Mouse (Mus musculus) forebrain, embryonic 14.5 days (tissue): ENCODE data around the gene Kif21b. TPM values are rescaled to one million over a fixed set of nuclear protein-coding genes. Genes with fewer than 3 reads are reported as not detected.
A peak's percentile ranks its signal among the peaks of the same experiment; 100 is the strongest.

Experiments
- ATAC-seq: fragments of 200-750 bp; cut with Nextera tagmentation; 2 replicates; pipeline ENCODE4 v1.8.0; 2017; ENCODE audit warnings: mild to moderate bottlenecking, moderate library complexity
- DNase-seq: peaks from one replicate; pipeline ENCODE4 v3.0.0-alpha.2; 2015; ENCODE audit warnings: low spot score
- H3K27ac ChIP-seq: fragments of 300-500 bp; sonication (generic); 2 replicates; pipeline ENCODE4 v1.5.1; 2014; ENCODE audit warnings: low read depth, mild to moderate bottlenecking, control low read depth, low read length, moderate library complexity
- H3K27me3 ChIP-seq: fragments of 300-500 bp; sonication (generic); replicated peaks from 2 replicates; pipeline ENCODE4 v1.6.1; 2014; ENCODE audit warnings: low read length, control low read depth, mixed read lengths; ENCODE audit not compliant: control insufficient read depth, insufficient read depth
- H3K36me3 ChIP-seq: fragments of 300-500 bp; sonication (generic); 2 replicates; pipeline ENCODE4 v1.6.1; 2014; ENCODE audit warnings: low read length, control low read depth; ENCODE audit not compliant: control insufficient read depth, insufficient read depth
- H3K4me1 ChIP-seq: fragments of 300-500 bp; sonication (generic); 2 replicates; pipeline ENCODE4 v1.6.1; 2014; ENCODE audit warnings: antibody characterized with exemption, low read length, control low read depth; ENCODE audit not compliant: control insufficient read depth, insufficient read depth
- H3K4me2 ChIP-seq: fragments of 300-500 bp; sonication (generic); 2 replicates; pipeline ENCODE4 v1.6.1; 2014; ENCODE audit warnings: mild to moderate bottlenecking, control low read depth, low read length
- H3K4me3 ChIP-seq: fragments of 300-500 bp; sonication (generic); 2 replicates; pipeline ENCODE4 v1.5.1; 2014; ENCODE audit warnings: low read depth, low read length, control low read depth
- H3K9ac ChIP-seq: fragments of 300-500 bp; sonication (generic); 2 replicates; pipeline ENCODE4 v1.6.1; 2014; ENCODE audit warnings: mild to moderate bottlenecking, low read length, control low read depth, moderate library complexity
- H3K9me3 ChIP-seq: fragments of 300-500 bp; sonication (generic); replicated peaks from 2 replicates; pipeline ENCODE4 v1.6.1; 2016; ENCODE audit warnings: low read length, control low read depth, mixed read lengths; ENCODE audit not compliant: control insufficient read depth
- WGBS: fragments of 180-500 bp; shearing (Covaris S2); extraction: QIAGEN DNeasy Blood & Tissue Kit; methylation state at CpG from one replicate; pipeline ENCODE4 v1.1.7; 2014; 5-methylcytosine and 5-hydroxymethylcytosine counted together
- polyA plus RNA-seq: library from polyadenylated mRNA; unstranded; fragments of >200 nt; fragmentation: Nextera tagmentation; extraction: Ambion mirVana; gene quantifications from 2 replicates; pipeline ENCODE4 v1.2.1, GENCODE M21; 2014

Gene Kif21b
- polyA plus RNA-seq, result 52.4 and 61.5 TPM in 2 replicates

DNA sequence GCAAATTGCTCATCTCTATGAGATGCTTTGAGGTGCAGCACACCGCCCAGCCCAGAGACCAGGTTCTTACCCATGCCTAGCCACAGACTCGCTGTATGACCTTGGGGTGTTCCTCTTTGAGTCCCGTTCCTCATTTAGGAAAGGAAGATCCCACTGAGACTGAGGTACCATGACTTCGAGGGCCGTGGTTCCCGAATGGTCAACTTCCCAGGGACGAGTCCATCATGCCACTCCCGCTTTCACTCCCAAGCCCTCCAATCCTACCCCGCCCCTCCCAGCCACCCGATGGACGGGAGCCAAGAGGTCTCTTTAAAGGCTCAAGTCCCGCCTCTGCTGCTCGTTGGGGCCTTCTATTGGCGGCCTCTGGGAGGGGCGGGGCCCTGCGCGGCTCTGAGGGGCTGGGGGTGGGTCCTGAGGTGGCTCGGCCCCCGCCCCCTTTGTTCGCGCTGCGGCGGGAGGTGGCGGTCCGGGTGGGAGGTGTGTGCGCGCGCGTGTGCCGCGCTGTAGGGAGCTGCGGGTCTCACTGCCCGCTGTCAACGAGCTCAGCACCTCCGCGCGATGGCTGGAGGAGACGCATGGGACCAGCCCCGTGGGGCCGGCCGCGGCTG, at the start of gene Kif21b:
Gene Kif21b (plus strand): TSS at position 439 of the 608 bp plus-strand sequence.
- DNase-seq (peak; percentile 98), ATAC-seq (peak; percentile 91)
- Histone ChIP-seq H3K9ac (peak within 1 kb of the TSS; percentile 98), H3K4me3 (peak within 1 kb of the TSS; percentile 96), H3K27me3 (no peaks in the 10 kb centered on the region), H3K4me1 (peaks cover 32% of the 10 kb centered on the region), H3K9me3 (no peaks in the 10 kb centered on the region), H3K36me3 (no peaks in the 10 kb centered on the region), H3K27ac (peak within 1 kb of the TSS; percentile 92), H3K4me2 (peak within 1 kb of the TSS; percentile 73)
- WGBS, result 1% methylated on average over 39 of the region's 42 CpGs

DNA sequence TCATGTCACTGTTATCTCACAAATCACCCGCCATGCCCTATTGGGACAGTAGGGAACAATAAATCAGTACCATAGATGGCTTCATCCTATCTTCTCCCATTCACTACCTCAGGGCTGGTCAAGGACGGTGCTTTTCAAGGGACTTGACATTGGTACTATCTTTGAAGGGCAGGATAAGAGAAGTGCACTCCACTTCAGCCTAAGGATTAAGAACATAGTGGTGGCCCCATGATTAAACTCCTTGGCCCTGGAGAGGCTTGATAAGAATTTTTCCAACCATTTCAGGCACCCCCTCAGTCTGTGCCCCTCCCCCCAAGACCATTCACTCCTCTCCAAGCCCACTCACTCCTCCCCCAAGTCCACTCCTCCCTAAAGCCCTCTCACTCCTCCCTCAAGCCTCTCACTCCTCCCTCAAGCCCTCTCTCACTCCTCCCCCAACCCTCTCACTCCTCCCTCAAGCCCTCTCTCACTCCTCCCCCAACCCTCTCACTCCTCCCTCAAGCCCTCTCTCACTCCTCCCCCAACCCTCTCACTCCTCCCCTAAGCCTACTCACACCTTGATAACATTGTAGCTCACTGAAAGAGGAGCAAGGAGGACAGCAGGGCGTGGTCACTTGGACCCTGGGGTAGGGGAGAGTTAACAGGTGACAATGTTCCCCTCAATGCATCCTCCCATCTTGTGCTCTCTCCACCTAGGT, 45.1 kb upstream of the Kif21b start:
- H3K4me2 ChIP-seq, result no peak overlapping the region
- no peaks in the 10 kb centered on the region for H3K27me3 ChIP-seq
- H3K36me3 ChIP-seq, result no peaks in the 10 kb centered on the region
- no peak overlapping the region for H3K27ac ChIP-seq
- H3K4me1 ChIP-seq, result no peaks in the 10 kb centered on the region
- no peak overlapping the region for H3K9ac ChIP-seq
- no peak overlapping the region for H3K4me3 ChIP-seq
- no peaks in the 10 kb centered on the region for H3K9me3 ChIP-seq
- ATAC-seq, result no peak
- no peak for DNase-seq
- 88% methylated on average over 3 of the region's 3 CpGs for WGBS

DNA sequence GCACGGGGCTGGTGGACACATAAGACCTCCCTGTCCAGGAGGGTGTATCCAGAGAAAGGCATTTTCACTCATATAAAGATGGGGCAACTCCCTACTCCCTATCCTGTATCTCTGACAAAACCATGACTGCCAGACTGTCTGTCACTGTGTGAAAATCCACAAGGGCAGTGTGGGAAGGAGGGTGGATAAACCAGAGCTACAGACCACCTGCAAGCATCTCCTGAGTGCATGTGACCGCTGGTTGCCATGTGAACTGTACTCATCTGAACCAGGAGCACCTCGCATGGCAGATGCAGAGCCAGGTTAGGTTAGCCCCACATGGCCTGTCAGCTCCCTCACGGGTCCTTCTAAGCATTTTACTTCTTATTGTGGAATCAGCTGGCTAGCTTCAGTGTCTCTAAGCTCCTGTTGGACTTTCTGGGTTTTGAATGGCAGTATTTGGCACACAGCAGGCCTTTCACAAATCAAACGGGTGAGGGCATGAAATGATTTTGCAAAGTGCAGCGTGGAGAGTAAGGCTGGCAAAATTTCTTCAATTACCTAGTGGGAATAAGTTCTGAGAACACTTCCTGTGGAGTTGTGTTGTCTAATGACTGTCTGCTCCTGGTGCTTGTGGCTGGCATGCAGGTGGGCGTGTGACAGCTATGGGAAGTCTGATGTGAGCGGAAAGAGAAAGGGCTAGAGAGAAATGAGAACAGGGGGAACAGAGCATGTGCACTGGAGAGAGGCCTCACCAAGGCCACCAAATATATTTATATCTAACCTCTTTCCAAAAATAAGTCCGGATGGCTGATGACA, 41.6 kb upstream of the Kif21b start:
- Histone ChIP-seq H3K27ac (no peak overlapping the region), H3K27me3 (no peaks in the 10 kb centered on the region), H3K9me3 (no peaks in the 10 kb centered on the region), H3K4me3 (no peak overlapping the region), H3K4me1 (no peaks in the 10 kb centered on the region), H3K9ac (no peak overlapping the region), H3K4me2 (no peak overlapping the region), H3K36me3 (no peaks in the 10 kb centered on the region)
- DNase-seq (peak; percentile 6), ATAC-seq (no peak)
- WGBS, result 71% methylated on average over 9 of the region's 9 CpGs

DNA sequence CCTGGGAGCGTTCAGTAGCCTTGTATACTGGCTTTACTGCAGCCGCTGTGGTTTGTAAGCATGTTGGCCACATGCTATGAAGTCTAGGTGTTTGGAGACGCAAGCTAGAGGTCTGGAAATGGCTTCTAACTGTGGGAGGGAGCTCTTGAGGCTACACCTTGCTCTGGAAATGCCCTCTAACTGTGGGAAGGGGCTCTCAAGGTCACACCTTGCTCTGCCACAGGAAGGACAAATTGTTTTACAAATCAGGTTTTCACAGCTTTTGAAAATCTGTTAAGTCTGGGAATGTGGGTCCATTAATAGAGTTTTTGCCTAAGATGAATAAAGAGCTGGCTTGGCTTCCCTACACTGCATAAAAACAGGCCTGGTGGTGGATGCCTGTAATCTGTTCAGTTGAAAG, 37.5 kb upstream of the Kif21b start:
- no peaks in the 10 kb centered on the region for H3K36me3 ChIP-seq
- H3K4me2 ChIP-seq, result no peak overlapping the region
- no peak for ATAC-seq
- H3K9ac ChIP-seq, result no peak overlapping the region
- H3K4me1 ChIP-seq, result no peaks in the 10 kb centered on the region
- no peak for DNase-seq
- no peak overlapping the region for H3K27ac ChIP-seq
- H3K4me3 ChIP-seq, result no peak overlapping the region
- H3K9me3 ChIP-seq, result no peaks in the 10 kb centered on the region
- H3K27me3 ChIP-seq, result no peaks in the 10 kb centered on the region
- WGBS, result 80% methylated on average over 3 of the region's 3 CpGs

DNA sequence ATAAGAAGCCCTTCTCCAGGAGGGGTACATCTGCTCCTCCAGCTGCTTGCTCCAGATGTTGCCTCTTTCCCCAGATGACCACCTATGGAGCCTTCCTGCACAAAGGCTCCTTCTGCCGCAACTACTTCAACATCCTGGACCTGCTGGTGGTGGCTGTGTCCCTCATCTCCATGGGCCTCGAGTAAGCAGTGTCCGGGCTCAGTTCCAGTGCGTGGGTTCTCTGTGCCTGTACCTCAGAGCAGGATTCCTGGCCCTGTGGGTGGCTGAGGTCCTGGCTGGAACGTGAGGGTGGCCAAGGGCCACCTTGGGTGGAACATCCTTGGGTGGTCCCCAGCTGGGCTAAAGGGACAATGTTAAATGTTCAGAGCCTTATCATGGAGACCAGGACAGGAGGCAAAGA, 36.4 kb upstream of the Kif21b start:
- Histone ChIP-seq H3K4me2 (no peak overlapping the region), H3K27me3 (no peaks in the 10 kb centered on the region), H3K9ac (no peak overlapping the region), H3K4me3 (no peak overlapping the region), H3K4me1 (no peaks in the 10 kb centered on the region), H3K36me3 (no peaks in the 10 kb centered on the region), H3K9me3 (no peaks in the 10 kb centered on the region), H3K27ac (no peak overlapping the region)
- no peak for DNase-seq
- ATAC-seq, result no peak
- whole genome bisulfite sequencing, result 79% methylated on average over 5 of the region's 5 CpGs

DNA sequence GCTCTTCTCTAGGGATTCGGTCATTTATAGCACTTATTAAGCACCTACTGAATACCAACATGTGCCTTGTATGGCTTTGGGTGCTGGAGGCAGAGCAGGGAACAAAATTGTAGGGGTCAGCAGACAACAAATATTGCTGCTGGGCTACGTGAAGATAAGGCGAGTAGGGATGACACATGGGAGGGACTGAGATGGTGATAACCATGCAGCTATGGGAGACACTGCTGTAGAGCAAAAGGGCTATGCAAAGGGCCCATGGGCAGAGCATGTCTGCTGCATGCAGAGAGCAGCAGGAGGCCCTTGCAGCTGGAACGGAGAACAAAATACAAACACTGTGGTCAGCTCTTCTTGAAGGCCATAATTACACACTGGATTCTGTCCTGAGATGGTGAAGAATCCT, 29.1 kb upstream of the Kif21b start:
- Histone ChIP-seq H3K27me3 (no peaks in the 10 kb centered on the region), H3K4me2 (no peak overlapping the region), H3K4me3 (no peak overlapping the region), H3K9ac (no peak overlapping the region), H3K36me3 (no peaks in the 10 kb centered on the region), H3K27ac (peak overlapping the region; percentile 80; the same call in 1 of the 2 replicates), H3K4me1 (peaks cover 22% of the 10 kb centered on the region), H3K9me3 (no peaks in the 10 kb centered on the region)
- 78% methylated on average over 4 of the region's 4 CpGs for WGBS
- DNase-seq (no peak), ATAC-seq (no peak)

DNA sequence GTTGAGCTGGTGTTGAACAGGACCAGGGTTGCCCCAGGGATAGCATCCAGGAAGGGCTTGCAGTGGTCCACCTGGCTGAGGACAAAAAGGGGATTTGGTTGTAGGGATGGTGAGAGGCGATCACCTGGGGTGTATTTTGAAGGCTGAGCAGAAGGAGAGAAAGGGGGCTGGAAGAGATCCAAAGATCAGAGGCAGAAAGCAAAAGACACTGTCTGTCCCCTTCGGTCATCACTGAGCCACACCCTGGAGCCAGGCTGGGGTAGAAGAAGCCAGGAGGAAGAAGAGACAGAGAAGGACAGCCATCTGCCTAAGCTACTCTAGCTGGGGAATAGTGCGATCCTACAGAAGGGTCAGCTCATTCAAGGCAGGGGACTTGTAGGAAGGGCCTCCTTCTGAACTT, 28.6 kb upstream of the Kif21b start:
- Histone ChIP-seq H3K27ac (peak overlapping the region; percentile 80), H3K4me1 (peaks cover 22% of the 10 kb centered on the region), H3K4me2 (no peak overlapping the region), H3K4me3 (no peak overlapping the region), H3K9me3 (no peaks in the 10 kb centered on the region), H3K36me3 (no peaks in the 10 kb centered on the region), H3K9ac (no peak overlapping the region), H3K27me3 (no peaks in the 10 kb centered on the region)
- WGBS, result 58% methylated on average over 3 of the region's 3 CpGs
- ATAC-seq (no peak), DNase-seq (no peak)

DNA sequence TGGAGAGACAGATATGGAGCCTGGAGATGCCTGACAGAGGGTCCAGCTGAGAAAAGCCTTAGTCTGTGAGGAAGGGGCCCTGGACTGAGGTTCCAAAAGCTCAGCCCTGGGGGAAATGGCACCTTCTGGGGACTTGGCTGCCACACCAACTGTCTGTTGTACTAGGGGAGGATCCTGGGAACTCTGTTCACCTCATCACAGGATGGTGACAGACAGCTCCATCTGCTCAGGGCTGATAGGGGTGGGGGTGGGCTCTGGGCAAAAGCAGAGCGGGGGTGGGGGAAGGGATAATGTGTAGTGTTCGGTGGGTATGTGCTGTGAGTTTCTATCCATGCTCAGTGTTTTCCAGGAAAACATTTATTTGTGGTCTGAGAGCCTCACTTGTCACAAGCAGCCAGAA, 28.2 kb upstream of the Kif21b start:
- H3K4me2 ChIP-seq, result no peak overlapping the region
- H3K9ac ChIP-seq, result no peak overlapping the region
- H3K27ac ChIP-seq, result peak overlapping the region; percentile 80
- DNase-seq (peak; percentile 88), ATAC-seq (peak; percentile 95)
- H3K4me1 ChIP-seq, result peaks cover 22% of the 10 kb centered on the region
- H3K36me3 ChIP-seq, result no peaks in the 10 kb centered on the region
- H3K9me3 ChIP-seq, result no peaks in the 10 kb centered on the region
- no peak overlapping the region for H3K4me3 ChIP-seq
- H3K27me3 ChIP-seq, result no peaks in the 10 kb centered on the region
- WGBS, result 63% methylated on average over 2 of the region's 2 CpGs

DNA sequence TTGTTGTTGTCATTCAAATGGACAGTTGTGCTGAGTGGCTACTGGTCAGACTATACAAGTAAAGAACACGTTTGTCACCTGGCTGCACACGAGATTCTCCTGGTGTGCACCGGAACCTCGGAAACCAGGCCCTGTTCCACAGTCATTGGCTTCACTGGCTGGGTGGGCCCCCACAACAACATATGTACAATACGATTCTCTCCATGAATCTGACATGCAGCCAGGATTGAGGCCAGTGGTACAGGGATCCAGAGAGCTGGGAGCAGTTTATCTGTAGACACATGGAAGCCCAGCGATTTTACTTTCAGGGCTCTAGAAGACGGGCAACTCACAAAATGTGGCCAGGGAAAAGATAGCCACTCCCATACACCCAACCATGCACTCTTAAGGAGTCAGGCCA, 27.5 kb upstream of the Kif21b start:
- no peaks in the 10 kb centered on the region for H3K36me3 ChIP-seq
- H3K9me3 ChIP-seq, result no peaks in the 10 kb centered on the region
- peak; percentile 47 for DNase-seq
- peak overlapping the region; percentile 65 for H3K27ac ChIP-seq
- no peak overlapping the region for H3K4me3 ChIP-seq
- WGBS, result 62% methylated on average over 7 of the region's 7 CpGs
- no peak overlapping the region for H3K4me2 ChIP-seq
- no peak overlapping the region for H3K9ac ChIP-seq
- no peak for ATAC-seq
- no peaks in the 10 kb centered on the region for H3K27me3 ChIP-seq
- peaks cover 22% of the 10 kb centered on the region for H3K4me1 ChIP-seq
